Mouse (Mus musculus): ENCODE results near the gene Ucn2. TPM values are rescaled to one million over a fixed set of nuclear protein-coding genes. Genes with fewer than 3 reads are reported as not detected.

Ucn2 gene
- polyA plus RNA-seq, 1 experiment, result 0.75 TPM

- DNase-seq (ENCODE audit: low read depth), result no peak
- TF ChIP-seq POLR2A (IDR thresholded peaks at IDR 0.05; ENCODE audit: borderline replicate concordance, extremely low read depth, insufficient read depth, insufficient read length, poor library complexity, severe bottlenecking) (no peak), CTCF (IDR thresholded peaks at IDR 0.05; ENCODE audit: borderline replicate concordance, extremely low read depth, insufficient read depth, insufficient read length) (no peak)
Observed at GRCm38 (mm10) chr9:109010316-109010690, 24.5 kb downstream of the Ucn2 start.

DNA sequence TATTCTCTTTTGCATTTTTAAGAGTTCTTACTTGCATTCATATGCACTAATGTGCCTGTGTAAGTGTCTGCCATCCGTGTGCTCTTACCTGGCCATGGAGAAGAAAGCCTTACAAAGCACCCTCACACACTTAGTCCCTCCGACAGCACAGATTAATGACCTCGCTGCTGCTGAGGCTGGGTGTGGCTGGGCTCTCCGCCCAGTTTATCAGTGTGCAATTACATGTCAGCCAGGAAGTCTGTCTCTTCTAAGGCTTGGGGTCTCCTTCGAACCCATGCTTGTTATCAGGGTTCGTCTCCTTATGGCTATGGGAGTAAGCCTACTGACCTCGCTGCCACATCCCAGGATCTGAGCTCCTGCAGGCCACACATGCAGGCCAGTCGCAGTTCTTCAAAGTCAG is 29.6 kb downstream of the Ucn2 start:
- DNase-seq (ENCODE audit: low read depth), result no peak
- TF ChIP-seq CTCF (IDR thresholded peaks at IDR 0.05; ENCODE audit: borderline replicate concordance, extremely low read depth, insufficient read depth, insufficient read length) (no peak), POLR2A (IDR thresholded peaks at IDR 0.05; ENCODE audit: borderline replicate concordance, extremely low read depth, insufficient read depth, insufficient read length, poor library complexity, severe bottlenecking) (no peak)

DNA sequence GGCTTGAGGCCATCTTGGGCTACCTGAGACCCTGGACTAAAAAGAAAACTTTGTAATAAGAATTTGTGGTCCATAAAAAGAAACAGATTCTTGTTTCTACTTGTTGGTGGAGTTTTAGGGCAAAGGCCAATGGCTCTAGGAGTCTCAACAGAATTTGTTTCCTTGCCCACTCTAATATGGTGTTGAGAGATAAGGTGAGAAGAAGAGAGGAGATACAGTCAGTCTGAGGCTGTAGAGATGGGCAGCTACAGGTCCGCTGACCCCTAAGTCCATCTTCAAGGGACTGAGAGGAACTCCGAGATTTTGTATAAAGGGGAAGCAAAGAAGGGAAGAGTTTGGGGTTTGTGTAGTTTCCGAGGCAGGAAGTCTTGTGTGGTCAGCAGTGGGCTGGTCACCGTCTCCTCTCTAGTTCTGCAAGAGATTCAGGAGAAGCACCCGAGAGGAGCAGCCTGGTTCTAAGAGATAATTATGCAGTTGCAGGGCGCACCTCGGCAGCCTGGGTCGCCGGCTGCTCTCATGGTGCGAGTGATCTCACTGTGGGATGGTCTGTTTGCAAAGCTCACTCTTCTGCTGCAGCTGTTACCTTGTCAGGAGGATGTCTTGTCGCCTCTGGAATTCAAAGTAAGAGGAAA is 31.3 kb downstream of the Ucn2 start:
- TF ChIP-seq POLR2A (IDR thresholded peaks at IDR 0.05; ENCODE audit: borderline replicate concordance, extremely low read depth, insufficient read depth, insufficient read length, poor library complexity, severe bottlenecking), result no peak
- TF ChIP-seq CTCF (IDR thresholded peaks at IDR 0.05; ENCODE audit: borderline replicate concordance, extremely low read depth, insufficient read depth, insufficient read length), result no peak
- no peak for DNase-seq (ENCODE audit: low read depth)

- no peak for DNase-seq (ENCODE audit: low read depth)
- TF ChIP-seq POLR2A (IDR thresholded peaks at IDR 0.05; ENCODE audit: borderline replicate concordance, extremely low read depth, insufficient read depth, insufficient read length, poor library complexity, severe bottlenecking) (no peak), CTCF (IDR thresholded peaks at IDR 0.05; ENCODE audit: borderline replicate concordance, extremely low read depth, insufficient read depth, insufficient read length) (no peak)
Observed at GRCm38 (mm10) chr9:109021428-109021827, 35.6 kb downstream of the Ucn2 start.

- no peak for TF ChIP-seq CTCF (IDR thresholded peaks at IDR 0.05; ENCODE audit: borderline replicate concordance, extremely low read depth, insufficient read depth, insufficient read length)
- TF ChIP-seq POLR2A (IDR thresholded peaks at IDR 0.05; ENCODE audit: borderline replicate concordance, extremely low read depth, insufficient read depth, insufficient read length, poor library complexity, severe bottlenecking), result no peak
- DNase-seq (ENCODE audit: low read depth), result no peak
Observed at GRCm38 (mm10) chr9:109022866-109023685, 37.3 kb downstream of the Ucn2 start.

DNA sequence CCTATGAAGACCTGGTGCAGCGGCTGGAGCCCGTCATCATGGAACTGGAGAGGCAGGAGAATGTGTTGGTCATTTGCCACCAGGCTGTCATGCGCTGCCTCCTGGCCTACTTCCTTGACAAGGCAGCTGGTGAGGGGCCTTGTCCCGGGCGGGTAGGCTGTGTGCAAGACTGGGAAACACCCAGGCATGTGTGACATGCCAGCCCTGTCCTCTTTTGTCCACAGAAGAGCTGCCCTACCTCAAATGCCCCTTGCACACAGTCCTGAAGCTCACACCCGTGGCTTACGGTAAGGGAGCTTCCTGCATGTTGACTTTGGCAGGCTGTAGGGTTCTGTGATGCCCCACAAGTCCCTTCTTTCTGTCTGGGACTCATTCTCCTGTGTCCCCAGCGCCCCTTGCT is 41.7 kb downstream of the Ucn2 start:
- DNase-seq (ENCODE audit: low read depth), result no peak
- TF ChIP-seq CTCF (IDR thresholded peaks at IDR 0.05; ENCODE audit: borderline replicate concordance, extremely low read depth, insufficient read depth, insufficient read length) (no peak), POLR2A (IDR thresholded peaks at IDR 0.05; ENCODE audit: borderline replicate concordance, extremely low read depth, insufficient read depth, insufficient read length, poor library complexity, severe bottlenecking) (no peak)

GRCm38 (mm10) chr9:109028421-109028820 is 42.6 kb downstream of the Ucn2 start:
- TF ChIP-seq CTCF (IDR thresholded peaks at IDR 0.05; ENCODE audit: borderline replicate concordance, extremely low read depth, insufficient read depth, insufficient read length), result no peak
- TF ChIP-seq POLR2A (IDR thresholded peaks at IDR 0.05; ENCODE audit: borderline replicate concordance, extremely low read depth, insufficient read depth, insufficient read length, poor library complexity, severe bottlenecking), result no peak

GRCm38 (mm10) chr9:109028919-109029318 is 43.1 kb downstream of the Ucn2 start:
- no peak for TF ChIP-seq POLR2A (IDR thresholded peaks at IDR 0.05; ENCODE audit: borderline replicate concordance, extremely low read depth, insufficient read depth, insufficient read length, poor library complexity, severe bottlenecking)
- no peak for TF ChIP-seq CTCF (IDR thresholded peaks at IDR 0.05; ENCODE audit: borderline replicate concordance, extremely low read depth, insufficient read depth, insufficient read length)
- DNase-seq (ENCODE audit: low read depth), result no peak

More at GRCm38 (mm10) chr9:109028421-109028820, 42.6 kb downstream of the Ucn2 start:
- DNase-seq (ENCODE audit: low read depth), result no peak

- TF ChIP-seq CTCF (IDR thresholded peaks at IDR 0.05; ENCODE audit: borderline replicate concordance, extremely low read depth, insufficient read depth, insufficient read length) (no peak), POLR2A (IDR thresholded peaks at IDR 0.05; ENCODE audit: borderline replicate concordance, extremely low read depth, insufficient read depth, insufficient read length, poor library complexity, severe bottlenecking) (no peak)
- no peak for DNase-seq (ENCODE audit: low read depth)
Observed at GRCm38 (mm10) chr9:109030312-109030711, 44.5 kb downstream of the Ucn2 start.

DNA sequence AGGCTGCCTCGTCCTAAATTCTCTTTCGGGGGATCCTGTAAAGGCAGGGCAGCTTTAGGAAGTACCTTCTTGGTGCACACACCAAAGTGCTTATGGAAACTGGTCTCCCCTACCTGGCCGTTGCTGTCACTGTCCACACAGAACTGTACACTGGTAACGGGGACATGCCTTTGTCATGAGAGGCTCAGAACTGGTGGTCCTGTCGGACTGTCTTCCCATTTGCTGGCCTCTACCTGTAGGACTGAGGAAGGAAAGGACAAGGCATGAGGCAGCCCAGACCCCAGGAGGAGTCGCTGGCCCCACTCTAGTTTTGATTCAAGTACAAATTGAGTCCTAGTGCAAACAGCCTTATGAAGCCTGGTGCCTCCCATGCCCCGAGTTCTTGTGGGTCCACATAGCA is 45.2 kb downstream of the Ucn2 start:
- no peak for DNase-seq (ENCODE audit: low read depth)
- TF ChIP-seq POLR2A (IDR thresholded peaks at IDR 0.05; ENCODE audit: borderline replicate concordance, extremely low read depth, insufficient read depth, insufficient read length, poor library complexity, severe bottlenecking), result no peak
- no peak for TF ChIP-seq CTCF (IDR thresholded peaks at IDR 0.05; ENCODE audit: borderline replicate concordance, extremely low read depth, insufficient read depth, insufficient read length)

- DNase-seq (ENCODE audit: low read depth), result no peak
- TF ChIP-seq POLR2A (IDR thresholded peaks at IDR 0.05; ENCODE audit: borderline replicate concordance, extremely low read depth, insufficient read depth, insufficient read length, poor library complexity, severe bottlenecking) (no peak), CTCF (IDR thresholded peaks at IDR 0.05; ENCODE audit: borderline replicate concordance, extremely low read depth, insufficient read depth, insufficient read length) (no peak)
Observed at GRCm38 (mm10) chr9:109031686-109032085, 45.9 kb downstream of the Ucn2 start.

DNA sequence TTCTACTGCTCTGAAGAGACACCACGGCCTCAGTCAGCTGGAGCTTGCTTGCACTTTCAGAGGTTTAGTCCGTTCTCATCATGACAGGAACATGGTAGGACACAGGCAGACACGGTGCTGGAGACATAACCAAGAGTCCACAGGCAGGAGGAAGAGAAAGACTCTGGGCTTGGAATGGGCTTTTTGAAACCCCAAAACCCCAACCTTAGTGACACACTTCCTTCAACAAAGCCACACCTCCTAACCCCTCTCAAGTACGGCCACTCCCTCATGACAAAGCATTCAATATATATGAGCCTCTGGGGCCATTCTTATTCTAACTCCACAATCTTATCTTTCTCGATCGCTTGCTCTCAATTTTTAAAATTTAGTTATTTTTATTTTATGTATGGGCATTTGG is 46.6 kb downstream of the Ucn2 start:
- DNase-seq (ENCODE audit: low read depth), result no peak
- TF ChIP-seq CTCF (IDR thresholded peaks at IDR 0.05; ENCODE audit: borderline replicate concordance, extremely low read depth, insufficient read depth, insufficient read length) (no peak), POLR2A (IDR thresholded peaks at IDR 0.05; ENCODE audit: borderline replicate concordance, extremely low read depth, insufficient read depth, insufficient read length, poor library complexity, severe bottlenecking) (no peak)

Other genes starting within 250 kb of the Ucn2 start
- 352 and 472 TPM in 2 replicates for gene Ip6k2, start 202.2 kb upstream of the Ucn2 start, polyA plus RNA-seq (2012; rRNA removed)
- 34.3 and 38.5 TPM in 2 replicates for gene Nckipsd, start 177.6 kb upstream of the Ucn2 start, polyA plus RNA-seq (2012; rRNA removed)
- gene Celsr3, start 159.7 kb upstream of the Ucn2 start, polyA plus RNA-seq (2012; rRNA removed), result 110 and 130 TPM in 2 replicates
- gene Slc26a6, start 132.7 kb upstream of the Ucn2 start, polyA plus RNA-seq (2012; rRNA removed), result 22.4 and 23.1 TPM in 2 replicates
- 0.76 and 0.88 TPM in 2 replicates for gene Tmem89, start 71.4 kb upstream of the Ucn2 start, polyA plus RNA-seq (2012; rRNA removed)
- 363 and 420 TPM in 2 replicates for gene Uqcrc1, start 49.4 kb upstream of the Ucn2 start, polyA plus RNA-seq (2012; rRNA removed)
- 7.5 and 8.3 TPM in 2 replicates for gene Col7a1, start 32.4 kb upstream of the Ucn2 start, polyA plus RNA-seq (2012; rRNA removed)
- 32.0 and 35.3 TPM in 2 replicates for gene Pfkfb4, start 5.8 kb downstream of the Ucn2 start, polyA plus RNA-seq (2012; rRNA removed)
- 78.6 and 83.1 TPM in 2 replicates for gene Shisa5, start 52.6 kb downstream of the Ucn2 start, polyA plus RNA-seq (2012; rRNA removed)
- gene Trex1, start 73.7 kb downstream of the Ucn2 start, polyA plus RNA-seq (2012; rRNA removed), result 48.3 and 61.0 TPM in 2 replicates
- 41.6 and 43.6 TPM in 2 replicates for gene Atrip, start 88.1 kb downstream of the Ucn2 start, polyA plus RNA-seq (2012; rRNA removed)
- 9.7 and 12.5 TPM in 2 replicates for gene Ccdc51, start 96.5 kb downstream of the Ucn2 start, polyA plus RNA-seq (2012; rRNA removed)
- gene Tma7, start 96.6 kb downstream of the Ucn2 start, polyA plus RNA-seq (2012; rRNA removed), result 161 and 195 TPM in 2 replicates
- 67.5 and 82.1 TPM in 2 replicates for gene Plxnb1, start 109.4 kb downstream of the Ucn2 start, polyA plus RNA-seq (2012; rRNA removed)
- gene Fbxw21, start 176.0 kb downstream of the Ucn2 start, polyA plus RNA-seq (2012; rRNA removed), result not detected in 2 replicates
- not detected in 2 replicates for gene Fbxw13, start 210.0 kb downstream of the Ucn2 start, polyA plus RNA-seq (2012; rRNA removed)
- gene Fbxw20, start 248.7 kb downstream of the Ucn2 start, polyA plus RNA-seq (2012; rRNA removed), result not detected in 2 replicates